Mouse (Mus musculus) cortical plate, adult 2 months (tissue): ENCODE data around the gene Copz1.

Source experiments
- CTCF ChIP-seq: fragments of 200-500 bp; IDR thresholded peaks from 2 replicates; pipeline ENCODE4 v1.5.1; 2011; ENCODE audit warnings: mild to moderate bottlenecking, control low read depth, low read length; ENCODE audit not compliant: insufficient read depth; ENCODE audit errors: extremely low read depth
- POLR2A ChIP-seq: fragments of 200-500 bp; IDR thresholded peaks from 2 replicates; pipeline ENCODE4 v1.6.1; 2011; ENCODE audit warnings: mild to moderate bottlenecking, low read length, control low read depth; ENCODE audit not compliant: insufficient read depth; ENCODE audit errors: extremely low read depth

GRCm38 (mm10) chr15:103315011-103315502 is 42.5 kb downstream of the Copz1 start:
- TF ChIP-seq CTCF (peak; percentile 51), POLR2A (no peak)
